Mouse (Mus musculus): ENCODE data around the gene H2al1k. TPM values are rescaled to one million over a fixed set of nuclear protein-coding genes. Genes with fewer than 3 reads are reported as not detected.
"Not testable (repeated sequence)": the region's sequence is repeated elsewhere in the genome, so short reads cannot be mapped to it uniquely, and the experiment has no call there.

H2al1k gene
- polyA plus RNA-seq (2012; rRNA removed): 0.36 TPM in 1 of 2 replicates, not detected in the other

GRCm38 (mm10) chrX:9350327-9350726, at the start of gene H2al1k:
Gene H2al1k (plus strand): TSS chrX:9350627.
- DNase-seq (ENCODE audit: low read depth): not testable (repeated sequence)

- no peak for DNase-seq (ENCODE audit: low read depth)
Measured at GRCm38 (mm10) chrX:9302791-9303190, 47.6 kb upstream of the H2al1k start.

- no peak for DNase-seq (ENCODE audit: low read depth)
Measured at GRCm38 (mm10) chrX:9303455-9303854, 47.0 kb upstream of the H2al1k start.

- DNase-seq (ENCODE audit: low read depth): not testable (repeated sequence)
Measured at GRCm38 (mm10) chrX:9316457-9316856, 34.0 kb upstream of the H2al1k start.

- not testable (repeated sequence) for DNase-seq (ENCODE audit: low read depth)
Measured at GRCm38 (mm10) chrX:9327954-9328353, 22.5 kb upstream of the H2al1k start.

- not testable (repeated sequence) for DNase-seq (ENCODE audit: low read depth)
Measured at GRCm38 (mm10) chrX:9332366-9332962, 18.0 kb upstream of the H2al1k start.

- DNase-seq (ENCODE audit: low read depth): not testable (repeated sequence)
Measured at GRCm38 (mm10) chrX:9333035-9333434, 17.4 kb upstream of the H2al1k start.

GRCm38 (mm10) chrX:9334996-9335395, 15.4 kb upstream of the H2al1k start:
- DNase-seq (ENCODE audit: low read depth): not testable (repeated sequence)

GRCm38 (mm10) chrX:9374012-9374411, 23.6 kb downstream of the H2al1k start:
- not testable (repeated sequence) for DNase-seq (ENCODE audit: low read depth)

GRCm38 (mm10) chrX:9375927-9376326, 25.5 kb downstream of the H2al1k start:
- not testable (repeated sequence) for DNase-seq (ENCODE audit: low read depth)

Other genes starting within 250 kb of the H2al1k start
- not detected in 2 replicates for gene 4930402K13Rik, start 246.1 kb upstream of the H2al1k start, polyA plus RNA-seq (2012; rRNA removed)
- gene Lancl3, start 150.7 kb upstream of the H2al1k start, polyA plus RNA-seq (2012; rRNA removed): 0.74 and 0.96 TPM in 2 replicates
- not detected in 2 replicates for gene Gm14862, start 93.7 kb upstream of the H2al1k start, polyA plus RNA-seq (2012; rRNA removed)
- 4.7 and 6.2 TPM in 2 replicates for gene Xk, start 77.9 kb upstream of the H2al1k start, polyA plus RNA-seq (2012; rRNA removed)
- 0.65 and 1.0 TPM in 2 replicates for gene H2al1m, start 66.9 kb upstream of the H2al1k start, polyA plus RNA-seq (2012; rRNA removed)
- gene Cybb, start 137.1 kb downstream of the H2al1k start, polyA plus RNA-seq (2012; rRNA removed): 2.7 and 3.5 TPM in 2 replicates
- gene H2al1o, start 221.8 kb downstream of the H2al1k start, polyA plus RNA-seq (2012; rRNA removed): not detected in 2 replicates